Mouse (Mus musculus) c-Kit-positive CD71-negative TER-119-negative erythroid progenitor cells, embryonic 14.5 days (primary cell): ENCODE results near the gene Tmem101.

Source experiments
- DNase-seq: peaks from one replicate; pipeline ENCODE4 v3.0.0-alpha.2; 2013; ENCODE audit warnings: low read depth

Tmem101 gene

GRCm38 (mm10) chr11:102147213-102147989 lies 8.8 kb downstream of the Tmem101 start:
- DNase-seq: no peak

- DNase-seq: no peak
Measured at GRCm38 (mm10) chr11:102146531-102146930, 9.7 kb downstream of the Tmem101 start.

GRCm38 (mm10) chr11:102146005-102146404 lies 10.2 kb downstream of the Tmem101 start:
- no peak for DNase-seq

GRCm38 (mm10) chr11:102145471-102146001 lies 10.7 kb downstream of the Tmem101 start, which contains the start of gene Nags:
Gene Nags, plus strand, starts transcription at chr11:102145513.
- DNase-seq: no peak

- DNase-seq: no peak
Measured at GRCm38 (mm10) chr11:102144957-102145470, 11.2 kb downstream of the Tmem101 start.

- DNase-seq: no peak
Measured at GRCm38 (mm10) chr11:102142355-102142754, 13.8 kb downstream of the Tmem101 start.

- DNase-seq: peak; percentile 73
Measured at GRCm38 (mm10) chr11:102140508-102140907, 15.7 kb downstream of the Tmem101 start.

- no peak for DNase-seq
Measured at GRCm38 (mm10) chr11:102138447-102138740, 17.8 kb downstream of the Tmem101 start.

- no peak for DNase-seq
Measured at GRCm38 (mm10) chr11:102137625-102138446, 18.4 kb downstream of the Tmem101 start.

- DNase-seq: no peak
Measured at GRCm38 (mm10) chr11:102134516-102134915, 21.7 kb downstream of the Tmem101 start.

- no peak for DNase-seq
Measured at GRCm38 (mm10) chr11:102117386-102117785, 38.8 kb downstream of the Tmem101 start.

GRCm38 (mm10) chr11:102116241-102116640 lies 40.0 kb downstream of the Tmem101 start:
- DNase-seq: no peak

- DNase-seq: no peak
Measured at GRCm38 (mm10) chr11:102111576-102111975, 44.6 kb downstream of the Tmem101 start.

GRCm38 (mm10) chr11:102107732-102108131 lies 48.5 kb downstream of the Tmem101 start, which contains the start of gene Pyy:
Gene Pyy, minus strand, starts transcription at chr11:102107832.
- DNase-seq: no peak

- DNase-seq: no peak
Measured at GRCm38 (mm10) chr11:102106911-102107310, 49.3 kb downstream of the Tmem101 start.
